Mouse (Mus musculus): ENCODE measurements around the gene Ccnc. TPM values are rescaled to one million over a fixed set of nuclear protein-coding genes. Genes with fewer than 3 reads are reported as not detected.

Gene Ccnc
- 25.7 and 26.7 TPM in 2 replicates for polyA plus RNA-seq (2015; fragmentation: Nextera tagmentation; extraction: Ambion mirVana)

GRCm38 (mm10) chr4:21727615-21728165, at the start of gene Ccnc:
TSS of gene Ccnc (plus strand) at chr4:21727701.
- H3K9ac ChIP-seq = peak within 1 kb of the TSS; percentile 90
- H3K4me1 ChIP-seq = peaks cover 5% of the 10 kb centered on the region
- peaks cover 2% of the 10 kb centered on the region; the same call in 1 of the 2 replicates for H3K27me3 ChIP-seq (replicated peaks)
- ATAC-seq (ENCODE audit: extremely low read depth, insufficient number of reproducible peaks, low FRiP score, low TSS enrichment) = peak; percentile 89
- peak within 1 kb of the TSS; percentile 83 for H3K4me2 ChIP-seq
- WGBS = under 1% methylated on average over 37 of the region's 37 CpGs
- H3K9me3 ChIP-seq = no peaks in the 10 kb centered on the region
- peak within 1 kb of the TSS; percentile 78 for H3K4me3 ChIP-seq
- H3K36me3 ChIP-seq = peaks cover 4% of the 10 kb centered on the region
- peak within 1 kb of the TSS; percentile 81 for H3K27ac ChIP-seq (replicated peaks)

GRCm38 (mm10) chr4:21678101-21678974, 49.2 kb upstream of the Ccnc start:
- Histone ChIP-seq H3K27me3 (replicated peaks) (peaks cover 100% of the 10 kb centered on the region), H3K9me3 (no peaks in the 10 kb centered on the region), H3K4me1 (peaks cover 17% of the 10 kb centered on the region), H3K27ac (replicated peaks) (no peak overlapping the region), H3K36me3 (no peaks in the 10 kb centered on the region), H3K4me3 (peak overlapping the region; percentile 53), H3K9ac (peak overlapping the region; percentile 58; the same call in 1 of the 2 replicates), H3K4me2 (peak overlapping the region; percentile 73)
- no peak for ATAC-seq (ENCODE audit: extremely low read depth, insufficient number of reproducible peaks, low FRiP score, low TSS enrichment)
- WGBS = under 1% methylated on average over 84 of the region's 84 CpGs

DNA sequence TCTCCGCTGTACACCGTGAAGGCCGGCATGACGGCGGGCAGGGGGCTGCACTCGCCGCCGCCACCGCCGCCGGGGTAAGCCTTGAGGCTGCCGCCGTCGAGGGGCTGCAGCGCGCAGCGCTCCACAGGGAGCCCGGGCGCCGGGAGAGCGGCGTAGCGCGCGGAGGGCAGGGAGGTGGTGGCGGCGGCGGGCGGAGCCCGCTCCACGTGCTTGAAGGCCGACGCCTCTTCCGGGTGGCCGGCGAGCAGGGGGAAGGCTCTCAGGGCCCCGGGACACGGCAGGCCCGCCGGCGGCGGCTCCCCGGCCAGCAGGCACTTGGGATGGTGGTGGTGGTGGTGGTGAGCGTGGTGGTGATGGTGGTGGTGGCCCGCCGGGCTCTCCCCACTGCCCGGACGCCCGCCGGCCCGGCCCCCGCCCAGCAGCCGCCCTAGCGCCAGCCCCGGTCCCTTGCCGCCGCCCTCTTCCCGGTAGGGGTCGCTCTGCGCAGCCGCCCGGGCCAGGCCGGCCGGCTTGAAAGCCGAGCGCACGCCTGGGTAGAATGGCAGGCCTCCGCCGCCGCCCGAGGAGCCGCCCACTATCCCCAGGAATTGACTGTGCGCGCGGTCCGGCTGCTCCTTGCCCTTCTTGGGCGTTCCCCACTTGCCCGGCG, 48.4 kb upstream of the Ccnc start:
- Histone ChIP-seq H3K4me3 (peak overlapping the region; percentile 53), H3K4me2 (peak overlapping the region; percentile 73), H3K36me3 (no peaks in the 10 kb centered on the region), H3K27me3 (replicated peaks) (peaks cover 100% of the 10 kb centered on the region), H3K9me3 (no peaks in the 10 kb centered on the region), H3K4me1 (peaks cover 17% of the 10 kb centered on the region), H3K9ac (peak overlapping the region; percentile 58; the same call in 1 of the 2 replicates), H3K27ac (replicated peaks) (no peak overlapping the region)
- ATAC-seq (ENCODE audit: extremely low read depth, insufficient number of reproducible peaks, low FRiP score, low TSS enrichment) = 0 out of 2 replicates have a peak, but pooled peaks have one; percentile 25
- WGBS = under 1% methylated on average over 62 of the region's 79 CpGs

- H3K36me3 ChIP-seq = no peaks in the 10 kb centered on the region
- no peaks in the 10 kb centered on the region for H3K9me3 ChIP-seq
- WGBS = 3% methylated on average over 42 of the region's 42 CpGs
- H3K4me2 ChIP-seq = peak overlapping the region; percentile 73
- peak overlapping the region; percentile 53 for H3K4me3 ChIP-seq
- peaks cover 100% of the 10 kb centered on the region for H3K27me3 ChIP-seq (replicated peaks)
- H3K9ac ChIP-seq = no peak overlapping the region
- H3K4me1 ChIP-seq = peaks cover 17% of the 10 kb centered on the region
- ATAC-seq (ENCODE audit: extremely low read depth, insufficient number of reproducible peaks, low FRiP score, low TSS enrichment) = no peak
- no peak overlapping the region for H3K27ac ChIP-seq (replicated peaks)
Observed at GRCm38 (mm10) chr4:21679624-21680480, 47.6 kb upstream of the Ccnc start.

- WGBS = 5% methylated on average over 10 of the region's 10 CpGs
- Histone ChIP-seq H3K4me3 (no peak overlapping the region), H3K27ac (replicated peaks) (no peak overlapping the region)
Observed at GRCm38 (mm10) chr4:21680971-21681370, 46.5 kb upstream of the Ccnc start.

DNA sequence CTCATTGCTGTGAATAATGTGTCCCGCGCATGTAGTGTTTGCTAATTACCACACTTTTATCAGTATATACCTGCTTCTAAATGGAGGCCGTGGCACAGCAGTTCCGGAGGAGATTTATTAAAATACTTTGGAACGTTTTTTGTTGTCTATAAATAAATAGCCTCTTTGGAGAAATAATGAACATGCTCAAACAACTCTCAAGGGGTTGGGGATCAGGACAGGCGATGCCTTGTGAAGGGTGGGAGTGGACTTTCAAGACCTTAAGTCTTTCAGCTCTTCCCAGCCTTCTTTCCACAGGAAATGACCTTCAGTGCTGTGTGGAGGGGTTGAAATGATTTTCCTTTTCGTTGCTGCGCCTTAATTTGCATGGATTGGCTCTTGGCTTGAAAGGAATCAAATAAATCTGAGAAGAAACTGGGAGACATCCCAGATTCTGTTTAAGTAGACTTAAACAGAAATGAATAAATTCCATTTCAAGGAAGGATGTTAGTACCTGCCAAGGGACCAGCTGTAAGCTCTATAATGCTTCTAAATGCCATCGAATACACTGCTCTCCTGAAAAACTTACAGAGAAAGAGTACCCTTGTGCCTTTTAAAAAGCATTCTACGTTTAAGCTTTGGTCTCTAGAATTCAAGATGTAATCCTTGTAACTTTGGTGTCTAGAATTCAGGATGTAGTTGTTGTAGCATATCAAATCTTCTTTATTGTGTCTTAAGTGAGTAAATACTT, 44.9 kb upstream of the Ccnc start:
- Histone ChIP-seq H3K9ac (no peak overlapping the region), H3K4me3 (no peak overlapping the region), H3K9me3 (no peaks in the 10 kb centered on the region), H3K36me3 (no peaks in the 10 kb centered on the region), H3K4me1 (peaks cover 17% of the 10 kb centered on the region), H3K27ac (replicated peaks) (no peak overlapping the region), H3K27me3 (replicated peaks) (peaks cover 100% of the 10 kb centered on the region), H3K4me2 (no peak overlapping the region)
- 14% methylated on average over 10 of the region's 10 CpGs for WGBS
- ATAC-seq (ENCODE audit: extremely low read depth, insufficient number of reproducible peaks, low FRiP score, low TSS enrichment) = no peak

More at GRCm38 (mm10) chr4:21680971-21681370, 46.5 kb upstream of the Ccnc start:
- Histone ChIP-seq H3K9ac (no peak overlapping the region), H3K9me3 (no peaks in the 10 kb centered on the region), H3K4me1 (peaks cover 17% of the 10 kb centered on the region), H3K36me3 (no peaks in the 10 kb centered on the region), H3K4me2 (no peak overlapping the region), H3K27me3 (replicated peaks) (peaks cover 100% of the 10 kb centered on the region)
- no peak for ATAC-seq (ENCODE audit: extremely low read depth, insufficient number of reproducible peaks, low FRiP score, low TSS enrichment)

DNA sequence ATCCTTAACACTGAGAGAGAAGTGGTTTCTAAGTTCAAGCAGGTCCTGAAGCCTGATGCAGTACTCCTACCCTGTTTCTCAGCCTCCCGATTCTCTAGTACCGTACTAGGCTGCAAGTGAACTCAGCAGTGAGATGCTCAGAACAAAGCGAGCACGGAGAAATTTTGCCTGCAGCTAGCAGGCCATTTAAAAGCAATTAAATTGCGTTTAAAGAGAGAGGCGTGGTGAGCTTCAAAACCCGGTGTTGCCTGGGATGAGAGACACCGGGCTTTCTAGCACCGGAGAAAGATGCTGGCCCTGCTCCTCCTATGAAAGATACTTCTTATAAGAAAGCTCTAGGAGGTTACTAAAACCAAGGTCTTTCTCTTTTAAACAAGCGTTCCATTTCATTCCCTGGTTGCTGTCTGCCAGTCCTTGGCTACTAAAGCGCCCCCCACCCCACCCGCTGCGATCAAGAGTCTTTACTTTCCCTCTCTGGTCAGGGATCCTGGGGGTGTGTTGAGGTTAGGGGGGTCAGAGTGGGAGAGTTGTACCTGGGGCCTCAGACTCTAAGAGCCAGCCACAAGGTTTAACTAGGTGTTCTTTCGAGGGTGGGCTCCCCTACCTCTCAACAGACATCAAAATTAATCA, 43.0 kb upstream of the Ccnc start:
- no peak overlapping the region for H3K4me2 ChIP-seq
- no peak overlapping the region for H3K27ac ChIP-seq (replicated peaks)
- no peak for ATAC-seq (ENCODE audit: extremely low read depth, insufficient number of reproducible peaks, low FRiP score, low TSS enrichment)
- WGBS = 3% methylated on average over 14 of the region's 14 CpGs
- H3K9me3 ChIP-seq = no peaks in the 10 kb centered on the region
- H3K4me1 ChIP-seq = peaks cover 14% of the 10 kb centered on the region
- H3K36me3 ChIP-seq = no peaks in the 10 kb centered on the region
- H3K27me3 ChIP-seq (replicated peaks) = peaks cover 99% of the 10 kb centered on the region
- H3K9ac ChIP-seq = no peak overlapping the region
- no peak overlapping the region for H3K4me3 ChIP-seq

DNA sequence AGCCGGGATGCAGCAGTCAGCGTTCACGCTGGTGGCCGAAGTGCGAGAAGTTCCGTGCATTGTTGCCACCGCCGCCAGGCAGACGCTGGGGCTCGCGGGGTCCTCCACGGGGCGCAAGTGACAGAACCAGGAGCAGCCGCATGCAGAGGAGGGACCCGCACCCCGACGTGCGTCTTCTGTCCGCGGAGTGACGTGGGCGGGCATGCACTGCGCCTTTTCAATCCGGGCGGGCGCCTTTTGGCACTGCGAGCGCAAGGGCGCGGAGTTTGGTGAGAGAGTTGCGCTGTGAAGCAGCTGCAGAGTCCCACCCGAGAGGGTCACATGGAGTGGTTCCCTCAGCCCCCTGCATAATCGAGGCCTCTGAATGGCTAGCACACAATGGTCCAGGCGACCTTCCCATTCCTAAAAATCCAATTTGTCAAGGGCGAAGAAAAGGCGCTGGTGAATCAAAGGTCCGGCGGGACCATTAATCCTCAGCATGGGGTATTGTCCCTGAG, 41.9 kb upstream of the Ccnc start, which contains the start of gene Prdm13:
Gene Prdm13 (minus strand): TSS at position 369 of the 497 bp plus-strand sequence.
- 2% methylated on average over 38 of the region's 38 CpGs for WGBS
- Histone ChIP-seq H3K27me3 (replicated peaks) (peaks cover 99% of the 10 kb centered on the region), H3K27ac (replicated peaks) (no peak within 1 kb of the TSS), H3K9ac (no peak within 1 kb of the TSS), H3K4me2 (no peak within 1 kb of the TSS), H3K36me3 (no peaks in the 10 kb centered on the region), H3K4me1 (peaks cover 14% of the 10 kb centered on the region), H3K9me3 (no peaks in the 10 kb centered on the region), H3K4me3 (peak within 1 kb of the TSS; percentile 8; the same call in 1 of the 2 replicates)
- no peak for ATAC-seq (ENCODE audit: extremely low read depth, insufficient number of reproducible peaks, low FRiP score, low TSS enrichment)

GRCm38 (mm10) chr4:21686416-21686815, 41.1 kb upstream of the Ccnc start:
- Histone ChIP-seq H3K9me3 (no peaks in the 10 kb centered on the region), H3K36me3 (no peaks in the 10 kb centered on the region), H3K27ac (replicated peaks) (no peak overlapping the region), H3K4me1 (peaks cover 14% of the 10 kb centered on the region), H3K4me2 (no peak overlapping the region), H3K9ac (no peak overlapping the region), H3K4me3 (no peak overlapping the region), H3K27me3 (replicated peaks) (peaks cover 99% of the 10 kb centered on the region)
- no peak for ATAC-seq (ENCODE audit: extremely low read depth, insufficient number of reproducible peaks, low FRiP score, low TSS enrichment)
- WGBS = 1% methylated on average over 11 of the region's 11 CpGs

DNA sequence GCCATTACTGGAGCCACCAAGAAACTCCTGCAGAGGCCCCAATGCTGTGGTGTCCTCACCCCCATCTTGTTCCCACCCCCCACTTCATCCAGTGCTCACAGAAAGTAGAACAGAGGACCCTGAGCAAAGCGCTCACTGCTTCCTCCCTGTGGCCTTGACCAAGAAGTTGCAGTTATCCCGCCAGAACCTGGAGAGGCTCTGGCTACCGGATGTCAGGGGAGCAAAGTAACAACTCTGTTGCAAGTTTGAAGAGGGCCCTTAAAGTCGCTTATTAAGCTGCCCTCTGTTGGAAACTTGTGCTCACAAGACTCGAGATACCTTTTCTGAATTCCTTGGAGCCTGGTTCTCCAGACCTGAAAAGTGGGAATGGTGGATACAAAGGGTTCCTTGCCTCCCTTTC, 40.6 kb upstream of the Ccnc start:
- WGBS = 1% methylated on average over 5 of the region's 5 CpGs
- no peak overlapping the region for H3K4me2 ChIP-seq
- H3K9me3 ChIP-seq = no peaks in the 10 kb centered on the region
- peaks cover 14% of the 10 kb centered on the region for H3K4me1 ChIP-seq
- no peak for ATAC-seq (ENCODE audit: extremely low read depth, insufficient number of reproducible peaks, low FRiP score, low TSS enrichment)
- peaks cover 99% of the 10 kb centered on the region for H3K27me3 ChIP-seq (replicated peaks)
- no peak overlapping the region for H3K9ac ChIP-seq
- H3K36me3 ChIP-seq = no peaks in the 10 kb centered on the region
- no peak overlapping the region for H3K27ac ChIP-seq (replicated peaks)
- no peak overlapping the region for H3K4me3 ChIP-seq

Data from heart, embryonic 13.5 days (tissue).